Mouse (Mus musculus) natural killer cell, adult 2 months (primary cell): Measurements from ENCODE around the gene Tssk2.

Experiments
- DNase-seq, 2 experiments: peaks; one replicate each; pipeline ENCODE4 v3.0.0; 2022; ENCODE audit warnings: low spot score in 2 of 2

Tssk2 gene

GRCm38 (mm10) chr16:17949421-17949877 lies 51.0 kb downstream of the Tssk2 start:
- DNase-seq, result no peak
